Mouse (Mus musculus) left cerebral cortex, postnatal 10 days (tissue): ENCODE measurements around the gene Tube1. TPM values are rescaled to one million over a fixed set of nuclear protein-coding genes. Genes with fewer than 3 reads are reported as not detected.
A peak's percentile ranks its signal among the peaks of the same experiment; 100 is the strongest.

Experiments used
- DNase-seq, 2 experiments: peaks; one replicate each; pipeline ENCODE4 v3.0.0; 2021 to 2022; ENCODE audit warnings: low spot score in 2 of 2, mixed read lengths in 1 of 2; ENCODE audit errors: extremely low spot score in 1 of 2
- intact Hi-C: fragments of 180-260 bp; cut with DNase I; formaldehyde crosslinking; loops from one replicate; pipeline ENCODE4 v1.15.1; 2025
- total RNA-seq, 2 experiments: library from RNA; stranded (reverse); gene quantifications; 2 replicates each; pipeline ENCODE4 v1.2.3; 2021

Gene Tube1
- total RNA-seq: 1 to 10 TPM; 2.8 to 4.9 TPM

- intact Hi-C loops: no loop called here
These were observed at the start of gene Tube1, which contains the start of gene Fam229b for GRCm38 (mm10) chr10:39133462-39134310. TSS of gene Tube1 (plus strand) at chr10:39133976. TSS of gene Fam229b (minus strand) at chr10:39133914.

GRCm38 (mm10) chr10:39096981-39097380, 36.8 kb upstream of the Tube1 start:
- DNase-seq: peak in 1 of 2 experiments; percentile 46
- intact Hi-C loops: no loop called here

More at GRCm38 (mm10) chr10:39133462-39134310, at the start of gene Tube1, which contains the start of gene Fam229b:
- DNase-seq: peak; percentile 94

GRCm38 (mm10) chr10:39098746-39099145, 35.0 kb upstream of the Tube1 start:
- DNase-seq: no peak
- intact Hi-C loops: no loop called here

- no peak for DNase-seq
- intact Hi-C loops: no loop called here
These were observed 28.9 kb upstream of the Tube1 start for GRCm38 (mm10) chr10:39104803-39105449.

- intact Hi-C loops: no loop called here
- DNase-seq: no peak
These were observed 27.4 kb upstream of the Tube1 start for GRCm38 (mm10) chr10:39106413-39106812.

- intact Hi-C loops: no loop called here
- DNase-seq: no peak
These were observed 26.8 kb upstream of the Tube1 start for GRCm38 (mm10) chr10:39106935-39107334.

GRCm38 (mm10) chr10:39108837-39109488, 24.8 kb upstream of the Tube1 start:
- intact Hi-C loops: no loop called here
- DNase-seq: no peak

GRCm38 (mm10) chr10:39109489-39109874, 24.3 kb upstream of the Tube1 start:
- DNase-seq: no peak
- intact Hi-C loops: no loop called here

GRCm38 (mm10) chr10:39121412-39121811, 12.4 kb upstream of the Tube1 start:
- intact Hi-C loops: loop anchor here (10.0 kb wide), 1 partner anchor 1093 kb away; no protein-coding TSS in a partner anchor
- DNase-seq: no peak

GRCm38 (mm10) chr10:39137766-39138165, 4.0 kb downstream of the Tube1 start:
- intact Hi-C loops: no loop called here
- DNase-seq: no peak

- no peak for DNase-seq
- intact Hi-C loops: no loop called here
These were observed 5.0 kb downstream of the Tube1 start for GRCm38 (mm10) chr10:39138761-39139160.

- intact Hi-C loops: no loop called here
- no peak for DNase-seq
These were observed 7.1 kb downstream of the Tube1 start for GRCm38 (mm10) chr10:39140843-39141242.

GRCm38 (mm10) chr10:39141401-39141800, 7.6 kb downstream of the Tube1 start:
- DNase-seq: no peak

GRCm38 (mm10) chr10:39142216-39142615, 8.4 kb downstream of the Tube1 start:
- intact Hi-C loops: no loop called here
- no peak for DNase-seq

More at GRCm38 (mm10) chr10:39141401-39141800, 7.6 kb downstream of the Tube1 start:
- intact Hi-C loops: no loop called here

GRCm38 (mm10) chr10:39156719-39157118, 22.9 kb downstream of the Tube1 start:
- intact Hi-C loops: no loop called here
- DNase-seq: no peak

- no peak for DNase-seq
- intact Hi-C loops: no loop called here
These were observed 23.5 kb downstream of the Tube1 start for GRCm38 (mm10) chr10:39157321-39157720.

- intact Hi-C loops: no loop called here
These were observed 24.5 kb downstream of the Tube1 start for GRCm38 (mm10) chr10:39158306-39158705.

GRCm38 (mm10) chr10:39161406-39161805, 27.6 kb downstream of the Tube1 start:
- intact Hi-C loops: no loop called here
- DNase-seq: no peak

More at GRCm38 (mm10) chr10:39158306-39158705, 24.5 kb downstream of the Tube1 start:
- no peak for DNase-seq
